Mouse (Mus musculus) right cerebral cortex, postnatal 4 days (tissue): Measurements from ENCODE around the gene Gm10639.
"Not testable (repeated sequence)": the region's sequence is repeated elsewhere in the genome, so short reads cannot be mapped to it uniquely, and the experiment has no call there.

Experiments used
- DNase-seq: peaks from one replicate; pipeline ENCODE4 v3.0.0-alpha.2; 2022

The Gm10639 gene

GRCm38 (mm10) chr9:78348206-78349004 is 58.7 kb downstream of the Gm10639 start:
- DNase-seq, result not testable (repeated sequence)

- not testable (repeated sequence) for DNase-seq
Observed at GRCm38 (mm10) chr9:78349141-78349540, 59.4 kb downstream of the Gm10639 start.

GRCm38 (mm10) chr9:78350007-78350406 is 60.3 kb downstream of the Gm10639 start:
- DNase-seq, result not testable (repeated sequence)

- no peak for DNase-seq
Observed at GRCm38 (mm10) chr9:78351504-78352220, 61.9 kb downstream of the Gm10639 start.
